Mouse (Mus musculus) intestine, embryonic 15.5 days (tissue): ENCODE measurements around the gene Slc9a3r1. TPM values are rescaled to one million over a fixed set of nuclear protein-coding genes. Genes with fewer than 3 reads are reported as not detected.
A peak's percentile ranks its signal among the peaks of the same experiment; 100 is the strongest.

ENCODE experiments used
- ATAC-seq: fragments of 200-750 bp; cut with Nextera tagmentation; 2 replicates; pipeline ENCODE4 v1.8.0; 2017; ENCODE audit warnings: moderate TSS enrichment, moderate library complexity
- H3K27ac ChIP-seq: fragments of 300-500 bp; sonication (generic); 2 replicates; pipeline ENCODE4 v1.5.1; 2015; ENCODE audit warnings: mild to moderate bottlenecking, inconsistent platforms
- H3K27me3 ChIP-seq: fragments of 300-500 bp; sonication (generic); replicated peaks from 2 replicates; pipeline ENCODE4 v1.6.1; 2015; ENCODE audit warnings: inconsistent platforms
- H3K36me3 ChIP-seq: fragments of 300-500 bp; sonication (generic); 2 replicates; pipeline ENCODE4 v1.6.1; 2015; ENCODE audit warnings: inconsistent platforms
- H3K4me1 ChIP-seq: fragments of 300-500 bp; sonication (generic); replicated peaks from 2 replicates; pipeline ENCODE4 v1.6.1; 2015; ENCODE audit warnings: inconsistent platforms
- H3K4me2 ChIP-seq: fragments of 300-500 bp; sonication (generic); replicated peaks from 2 replicates; pipeline ENCODE4 v1.6.1; 2015; ENCODE audit warnings: mild to moderate bottlenecking, inconsistent platforms
- H3K4me3 ChIP-seq: fragments of 300-500 bp; sonication (generic); replicated peaks from 2 replicates; pipeline ENCODE4 v1.5.1; 2015; ENCODE audit warnings: inconsistent platforms
- H3K9ac ChIP-seq: fragments of 300-500 bp; sonication (generic); 2 replicates; pipeline ENCODE4 v1.6.1; 2015; ENCODE audit warnings: inconsistent platforms
- H3K9me3 ChIP-seq: fragments of 300-500 bp; sonication (generic); 2 replicates; pipeline ENCODE4 v1.6.1; 2016; ENCODE audit warnings: inconsistent platforms
- WGBS: fragments of 180-500 bp; shearing (Covaris S2); methylation state at CpG from one replicate; pipeline ENCODE4 v1.1.7; 2015; 5-methylcytosine and 5-hydroxymethylcytosine counted together
- polyA plus RNA-seq: library from polyadenylated mRNA; unstranded; fragments of >200 nt; fragmentation: Nextera tagmentation; extraction: Ambion mirVana; gene quantifications from 2 replicates; pipeline ENCODE4 v1.2.1, GENCODE M21; 2015

The Slc9a3r1 gene
- polyA plus RNA-seq, 1 experiment from 2014 or later: 252 TPM

DNA sequence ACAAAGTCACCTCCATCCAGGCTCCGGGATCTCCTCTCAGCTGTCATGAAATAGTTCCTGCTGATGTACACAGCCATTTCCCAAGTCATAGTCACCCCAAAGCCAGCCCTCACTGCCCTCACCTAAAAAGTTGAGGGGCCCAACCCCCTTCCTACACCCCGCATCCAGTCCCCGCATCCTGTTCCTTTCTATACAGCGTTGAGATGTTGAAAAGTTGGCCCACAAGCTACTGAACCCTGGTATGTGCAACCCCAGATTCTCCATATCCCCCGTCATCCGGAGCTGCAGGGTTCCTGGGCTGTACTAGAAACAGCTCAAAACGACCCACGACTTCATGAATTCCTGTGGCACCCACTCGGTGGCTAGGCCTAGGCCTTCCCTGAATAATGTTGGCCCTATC, 10.1 kb upstream of the Slc9a3r1 start:
- 0 out of 2 replicates have a peak overlapping the region, but pooled peaks have one; percentile 66 for H3K4me2 ChIP-seq
- H3K36me3 ChIP-seq: no peaks in the 10 kb centered on the region
- no peak overlapping the region for H3K9ac ChIP-seq
- no peak overlapping the region for H3K4me3 ChIP-seq
- no peaks in the 10 kb centered on the region for H3K9me3 ChIP-seq
- no peak for ATAC-seq
- H3K4me1 ChIP-seq: peaks cover 18% of the 10 kb centered on the region
- peaks cover 4% of the 10 kb centered on the region; the same call in 1 of the 2 replicates for H3K27me3 ChIP-seq
- H3K27ac ChIP-seq: no peak overlapping the region
- 74% methylated on average over 9 of the region's 9 CpGs for WGBS

DNA sequence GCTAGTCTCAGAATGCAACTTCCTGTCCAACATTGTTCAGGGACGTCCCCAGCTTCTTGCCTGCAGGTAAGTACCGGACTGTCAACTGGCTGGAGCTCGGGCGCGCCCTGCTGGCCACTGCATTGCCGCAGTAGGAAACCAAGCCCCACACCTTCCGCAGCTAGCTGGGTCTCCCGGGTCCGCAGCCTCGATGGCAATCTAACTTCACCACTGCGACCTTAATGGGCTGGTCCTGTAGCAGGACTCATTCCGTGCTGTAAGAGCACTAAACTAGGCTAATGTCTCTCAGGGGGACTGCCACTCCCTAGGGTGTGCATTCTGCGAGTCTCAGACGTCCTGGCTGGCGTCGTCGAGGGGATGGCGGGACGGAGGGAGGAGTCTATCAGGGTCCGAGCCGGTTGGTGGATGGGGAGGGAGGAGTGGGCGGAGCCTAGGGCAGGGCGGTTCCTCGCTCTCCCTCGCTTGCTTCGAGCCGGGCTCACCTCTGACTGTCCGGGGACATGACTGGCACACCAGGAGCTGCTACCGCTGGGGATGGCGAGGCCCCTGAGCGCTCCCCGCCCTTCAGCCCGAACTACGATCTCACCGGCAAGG, 9.3 kb upstream of the Slc9a3r1 start:
- ATAC-seq: peak; percentile 84
- peak overlapping the region; percentile 36; the same call in 1 of the 2 replicates for H3K9ac ChIP-seq
- H3K27me3 ChIP-seq: peaks cover 4% of the 10 kb centered on the region; the same call in 1 of the 2 replicates
- no peaks in the 10 kb centered on the region for H3K36me3 ChIP-seq
- H3K9me3 ChIP-seq: no peaks in the 10 kb centered on the region
- WGBS: under 1% methylated on average over 35 of the region's 35 CpGs
- no peak overlapping the region for H3K27ac ChIP-seq
- H3K4me3 ChIP-seq: peak overlapping the region; percentile 41
- peaks cover 19% of the 10 kb centered on the region for H3K4me1 ChIP-seq
- peak overlapping the region; percentile 66 for H3K4me2 ChIP-seq

DNA sequence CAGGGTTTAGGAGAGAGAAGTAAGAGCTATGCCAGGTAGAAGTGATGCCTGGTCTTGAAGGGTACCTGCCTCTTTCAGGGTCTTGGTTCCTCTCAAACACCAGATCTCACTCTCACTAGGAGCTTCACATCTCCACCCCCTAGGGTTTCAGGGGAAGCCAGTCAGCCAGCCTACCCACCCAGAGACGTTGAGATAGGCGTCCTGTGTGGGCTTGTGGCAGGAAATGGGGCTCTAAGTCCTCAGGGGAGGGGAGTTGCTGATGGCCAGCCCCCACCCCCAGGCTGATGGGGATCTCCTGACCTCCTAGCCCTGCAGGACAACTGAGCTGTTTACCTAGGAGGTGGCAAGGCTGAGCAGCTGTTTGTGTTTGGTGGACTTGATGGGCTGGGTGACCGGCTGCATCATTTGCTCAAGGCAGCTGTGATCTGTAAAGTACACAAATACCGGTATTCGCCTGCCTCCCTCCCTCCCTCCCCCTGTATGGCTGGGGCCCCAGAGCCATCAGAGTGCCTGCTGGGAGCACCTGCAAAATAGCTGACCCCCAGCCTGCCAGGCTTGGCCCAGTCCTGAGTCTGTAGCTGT, 8.0 kb upstream of the Slc9a3r1 start:
- Histone ChIP-seq H3K4me2 (0 out of 2 replicates have a peak overlapping the region, but pooled peaks have one; percentile 66), H3K4me1 (peaks cover 19% of the 10 kb centered on the region), H3K4me3 (no peak overlapping the region), H3K9me3 (no peaks in the 10 kb centered on the region), H3K36me3 (no peaks in the 10 kb centered on the region), H3K27ac (no peak overlapping the region), H3K9ac (no peak overlapping the region), H3K27me3 (peaks cover 4% of the 10 kb centered on the region; the same call in 1 of the 2 replicates)
- 3% methylated on average over 5 of the region's 5 CpGs for WGBS
- ATAC-seq: no peak

DNA sequence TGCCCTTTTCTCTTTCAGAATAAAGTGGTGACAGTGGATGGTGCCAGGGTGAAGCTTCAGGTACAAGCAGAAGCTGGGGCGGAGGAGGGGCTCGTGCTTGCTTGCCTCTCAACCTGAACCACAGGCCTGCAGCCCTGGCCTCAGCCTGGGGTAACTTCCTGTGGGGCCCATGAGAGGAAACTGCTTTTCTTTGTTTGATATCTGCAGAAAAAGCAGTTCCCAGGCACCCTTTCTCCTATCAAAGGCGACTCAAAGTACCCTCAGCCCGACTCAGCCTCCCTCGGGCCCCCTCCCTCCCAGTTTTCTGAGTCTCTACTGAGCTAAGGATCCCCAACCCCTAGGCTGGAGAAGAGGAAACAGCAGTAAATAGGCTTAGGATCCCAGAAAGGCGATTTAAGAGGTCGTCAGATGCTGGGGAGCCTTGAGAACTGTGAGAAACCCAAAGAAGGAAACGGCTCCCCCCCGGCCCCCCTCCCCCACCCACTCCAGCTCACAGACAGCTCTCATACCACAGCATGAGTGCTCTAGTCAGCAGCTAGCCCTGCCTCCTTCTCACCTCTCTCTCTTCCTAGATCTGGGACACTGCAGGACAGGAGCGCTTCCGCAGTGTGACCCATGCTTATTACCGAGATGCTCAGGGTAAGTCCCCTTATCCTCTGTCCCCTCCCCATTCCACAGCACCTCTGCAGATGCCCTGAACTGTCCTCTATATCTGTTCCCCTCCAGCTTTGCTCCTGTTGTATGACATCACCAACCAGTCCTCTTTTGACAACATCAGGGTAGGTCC, 5.0 kb upstream of the Slc9a3r1 start:
- H3K9me3 ChIP-seq: no peaks in the 10 kb centered on the region
- H3K4me1 ChIP-seq: peaks cover 30% of the 10 kb centered on the region
- H3K9ac ChIP-seq: no peak overlapping the region
- peaks cover 4% of the 10 kb centered on the region; the same call in 1 of the 2 replicates for H3K27me3 ChIP-seq
- H3K4me3 ChIP-seq: no peak overlapping the region
- no peaks in the 10 kb centered on the region for H3K36me3 ChIP-seq
- H3K27ac ChIP-seq: peak overlapping the region; percentile 32; the same call in 1 of the 2 replicates
- no peak for ATAC-seq
- H3K4me2 ChIP-seq: 0 out of 2 replicates have a peak overlapping the region, but pooled peaks have one; percentile 24
- WGBS: 23% methylated on average over 12 of the region's 12 CpGs

DNA sequence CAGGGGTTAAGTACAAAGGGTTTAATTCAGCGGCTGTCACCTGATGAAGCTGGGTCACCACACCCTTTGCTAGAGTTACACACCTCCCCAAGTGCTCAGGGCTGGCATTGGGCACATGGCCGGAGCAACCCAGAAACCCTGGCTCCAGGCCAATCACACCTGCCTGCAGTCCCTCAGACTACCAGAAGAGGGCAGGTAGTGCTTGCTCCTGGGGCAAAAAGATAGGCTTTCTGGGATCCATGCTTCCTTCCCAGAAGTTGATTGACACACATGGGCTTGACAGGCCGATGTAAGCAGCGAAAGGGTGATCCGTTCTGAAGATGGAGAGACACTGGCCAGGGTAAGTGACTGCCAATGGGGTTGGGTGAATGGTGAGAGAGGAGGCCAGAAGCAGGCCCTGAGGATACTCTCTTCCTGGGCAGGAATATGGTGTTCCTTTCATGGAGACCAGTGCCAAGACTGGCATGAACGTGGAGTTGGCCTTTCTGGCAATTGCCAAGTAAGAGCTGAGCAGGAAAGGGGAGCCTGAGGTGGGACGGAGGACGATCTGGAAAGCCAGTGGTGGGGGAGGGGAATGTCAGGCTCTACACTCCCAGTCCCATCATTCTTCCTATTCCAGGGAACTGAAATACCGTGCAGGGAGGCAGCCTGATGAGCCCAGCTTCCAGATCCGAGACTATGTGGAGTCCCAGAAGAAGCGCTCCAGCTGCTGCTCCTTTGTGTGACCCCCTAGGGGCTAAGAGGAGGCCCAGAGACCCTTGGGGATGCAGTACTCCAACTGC, 2.9 kb upstream of the Slc9a3r1 start:
- Histone ChIP-seq H3K4me2 (no peak overlapping the region), H3K9ac (no peak overlapping the region), H3K27me3 (no peaks in the 10 kb centered on the region), H3K27ac (no peak overlapping the region), H3K4me1 (peaks cover 29% of the 10 kb centered on the region), H3K9me3 (no peaks in the 10 kb centered on the region), H3K36me3 (no peaks in the 10 kb centered on the region), H3K4me3 (no peak overlapping the region)
- no peak for ATAC-seq
- 61% methylated on average over 11 of the region's 11 CpGs for WGBS

DNA sequence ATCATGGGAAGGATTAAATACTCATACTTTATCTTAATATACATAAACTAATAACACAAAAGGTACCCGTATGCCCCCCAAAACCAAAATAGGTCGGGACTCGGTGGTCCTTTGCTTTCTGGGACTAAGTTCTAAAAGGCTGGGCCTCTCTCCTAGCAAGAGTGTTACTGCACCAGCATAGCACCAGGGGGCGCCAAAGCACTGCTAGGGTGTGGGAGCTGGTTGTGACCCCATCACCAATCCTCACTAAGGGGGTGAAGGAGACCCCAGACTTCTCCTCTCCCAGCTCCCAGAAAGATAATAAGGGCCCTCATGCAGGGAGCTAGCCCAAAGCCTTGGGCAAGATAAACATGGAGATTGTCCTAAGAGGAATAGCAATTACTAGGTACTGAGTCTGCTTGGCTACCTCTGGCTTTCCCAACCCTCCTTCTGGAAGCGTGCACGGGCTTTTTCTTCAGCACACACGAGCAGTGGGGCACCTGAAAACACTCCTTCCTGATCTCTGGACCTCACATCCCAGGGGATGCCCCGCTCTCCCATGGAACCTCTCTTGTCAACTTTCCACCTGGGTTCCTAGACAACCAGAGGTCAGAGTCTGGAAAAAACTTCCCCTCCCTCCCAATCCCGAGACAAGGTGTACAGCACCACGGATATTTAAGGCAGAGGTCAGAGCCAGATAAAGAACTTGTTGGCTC, 2.1 kb upstream of the Slc9a3r1 start:
- H3K4me3 ChIP-seq: no peak overlapping the region; the same call in 1 of the 2 replicates
- H3K9ac ChIP-seq: no peak overlapping the region; the same call in 1 of the 2 replicates
- peak overlapping the region; percentile 77 for H3K27ac ChIP-seq
- no peaks in the 10 kb centered on the region for H3K27me3 ChIP-seq
- H3K9me3 ChIP-seq: no peaks in the 10 kb centered on the region
- WGBS: 20% methylated on average over 10 of the region's 10 CpGs
- peaks cover 31% of the 10 kb centered on the region for H3K4me1 ChIP-seq
- ATAC-seq: no peak
- H3K4me2 ChIP-seq: peak overlapping the region; percentile 84; the same call in 1 of the 2 replicates
- H3K36me3 ChIP-seq: no peaks in the 10 kb centered on the region

DNA sequence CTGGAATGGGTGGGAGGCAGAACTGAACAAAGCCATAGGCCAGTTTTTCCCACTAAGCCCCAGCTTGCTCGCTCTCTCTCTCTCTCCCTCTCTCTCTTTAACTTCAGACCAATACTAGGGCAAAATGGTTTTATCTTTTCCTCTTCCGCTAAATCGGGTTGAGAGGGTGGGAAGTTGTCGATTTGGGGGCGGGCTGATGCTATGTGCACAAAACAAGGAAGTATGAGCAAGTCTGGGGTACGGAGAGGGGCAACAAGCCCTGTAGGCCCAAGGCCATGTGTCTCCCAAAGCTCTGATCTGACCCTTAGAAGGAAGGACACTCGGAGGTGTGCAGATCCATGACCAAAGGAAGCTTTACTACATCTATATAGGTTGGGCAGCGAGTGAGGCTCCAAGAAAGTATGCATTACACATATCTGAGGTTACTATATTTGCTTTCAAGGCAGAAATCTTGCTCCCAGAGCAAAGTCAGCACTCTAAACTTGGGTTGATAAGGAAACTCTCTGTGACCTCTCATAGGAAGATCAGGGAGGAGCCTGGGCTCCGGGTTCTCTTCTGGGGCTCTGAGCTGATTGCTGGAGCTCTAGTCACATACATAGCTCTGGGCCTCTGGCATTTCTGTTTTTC, 1.4 kb upstream of the Slc9a3r1 start:
- Histone ChIP-seq H3K4me3 (no peak overlapping the region; the same call in 1 of the 2 replicates), H3K27ac (peak overlapping the region; percentile 77), H3K9me3 (no peaks in the 10 kb centered on the region), H3K4me1 (peaks cover 36% of the 10 kb centered on the region), H3K36me3 (no peaks in the 10 kb centered on the region), H3K4me2 (peak overlapping the region; percentile 84), H3K27me3 (no peaks in the 10 kb centered on the region), H3K9ac (no peak overlapping the region; the same call in 1 of the 2 replicates)
- WGBS: 50% methylated on average over 9 of the region's 9 CpGs
- ATAC-seq: no peak

DNA sequence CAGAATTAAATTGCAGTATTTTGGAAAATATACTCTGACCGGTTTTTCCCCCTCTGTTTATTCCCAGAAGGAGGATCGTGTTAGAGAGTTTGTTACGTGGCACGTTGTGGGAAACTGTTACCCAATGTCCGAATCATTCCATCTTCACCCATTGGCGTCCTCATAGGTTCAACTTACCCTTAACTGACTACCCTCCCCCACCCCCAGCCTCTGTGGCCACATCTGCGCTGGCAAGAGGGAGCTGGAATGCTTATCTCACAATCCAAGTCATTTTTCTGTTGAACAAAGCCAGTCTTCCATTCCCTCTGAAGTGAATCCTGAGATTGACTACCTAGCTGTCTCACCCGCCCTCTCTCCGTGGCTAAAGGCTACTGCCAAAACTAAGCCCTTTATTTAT, 938 bp upstream of the Slc9a3r1 start:
- peaks cover 39% of the 10 kb centered on the region for H3K4me1 ChIP-seq
- WGBS: 28% methylated on average over 9 of the region's 9 CpGs
- H3K27ac ChIP-seq: peak overlapping the region; percentile 77
- no peaks in the 10 kb centered on the region for H3K36me3 ChIP-seq
- ATAC-seq: no peak
- no peak overlapping the region for H3K9ac ChIP-seq
- no peaks in the 10 kb centered on the region for H3K27me3 ChIP-seq
- peak overlapping the region; percentile 84 for H3K4me2 ChIP-seq
- H3K9me3 ChIP-seq: no peaks in the 10 kb centered on the region
- peak overlapping the region; percentile 70; the same call in 1 of the 2 replicates for H3K4me3 ChIP-seq

DNA sequence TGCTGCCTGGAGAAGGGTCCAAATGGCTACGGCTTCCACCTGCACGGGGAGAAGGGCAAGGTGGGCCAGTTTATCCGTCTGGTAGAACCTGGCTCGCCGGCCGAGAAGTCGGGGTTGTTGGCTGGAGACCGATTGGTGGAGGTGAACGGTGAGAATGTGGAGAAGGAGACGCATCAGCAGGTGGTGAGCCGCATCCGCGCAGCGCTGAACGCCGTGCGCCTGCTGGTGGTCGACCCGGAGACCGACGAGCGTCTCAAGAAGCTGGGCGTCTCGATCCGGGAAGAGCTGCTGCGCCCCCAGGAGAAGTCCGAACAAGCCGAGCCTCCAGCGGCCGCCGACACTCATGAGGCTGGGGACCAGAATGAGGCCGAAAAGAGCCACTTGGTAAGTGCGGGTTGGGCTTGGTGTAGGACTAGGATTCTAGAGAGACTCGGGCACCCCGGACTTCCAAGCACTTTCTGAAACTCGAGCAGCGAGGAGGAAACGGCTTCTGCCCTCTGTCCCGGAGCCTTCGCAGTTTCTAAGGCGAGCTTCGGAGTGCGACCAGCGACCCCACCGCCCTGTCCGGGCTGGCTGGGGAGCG, 518 bp downstream of the Slc9a3r1 start:
- peak overlapping the region; percentile 71 for H3K9ac ChIP-seq
- H3K9me3 ChIP-seq: no peaks in the 10 kb centered on the region
- peak overlapping the region; percentile 84 for H3K4me2 ChIP-seq
- H3K4me3 ChIP-seq: peak overlapping the region; percentile 70
- no peaks in the 10 kb centered on the region for H3K36me3 ChIP-seq
- peak; percentile 11; the same call in 1 of the 2 replicates for ATAC-seq
- WGBS: under 1% methylated on average over 47 of the region's 47 CpGs
- H3K4me1 ChIP-seq: peaks cover 44% of the 10 kb centered on the region
- H3K27ac ChIP-seq: peak overlapping the region; percentile 82
- no peaks in the 10 kb centered on the region for H3K27me3 ChIP-seq

DNA sequence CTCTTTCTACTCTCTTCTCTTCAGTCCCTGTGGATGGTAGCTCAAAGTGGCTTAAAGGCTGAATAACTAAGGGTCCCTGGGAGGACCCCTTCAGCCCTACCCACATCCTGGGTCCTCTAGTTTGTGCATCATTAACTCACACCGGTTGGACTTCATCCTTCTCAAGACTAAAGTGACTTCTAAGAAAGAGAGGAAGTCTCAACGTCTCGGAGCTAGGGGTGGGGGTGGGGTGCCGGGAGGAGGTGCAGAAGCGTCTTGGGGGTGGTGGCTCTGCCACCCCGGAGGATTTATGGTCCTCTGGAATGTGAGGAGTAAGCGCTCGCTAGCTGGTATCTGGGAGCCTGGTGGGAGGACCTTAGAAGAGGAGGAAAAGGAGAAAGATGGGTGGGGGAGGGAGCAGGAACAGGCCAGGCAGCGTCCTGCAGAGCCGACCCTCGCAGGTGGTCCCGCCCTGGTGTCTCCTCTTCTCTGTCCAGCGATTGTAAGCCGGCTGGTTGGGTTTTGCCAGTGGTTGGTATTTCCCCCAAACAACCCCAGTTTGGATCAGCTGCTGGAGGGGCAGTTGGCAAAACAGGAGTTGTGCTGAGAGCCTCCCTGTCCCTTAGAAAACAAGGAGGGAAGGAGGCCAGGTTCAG, 1.3 kb downstream of the Slc9a3r1 start:
- H3K9ac ChIP-seq: peak overlapping the region; percentile 71
- peak; percentile 33 for ATAC-seq
- peak overlapping the region; percentile 82 for H3K27ac ChIP-seq
- peaks cover 44% of the 10 kb centered on the region for H3K4me1 ChIP-seq
- peak overlapping the region; percentile 84 for H3K4me2 ChIP-seq
- no peaks in the 10 kb centered on the region for H3K36me3 ChIP-seq
- H3K27me3 ChIP-seq: no peaks in the 10 kb centered on the region
- under 1% methylated on average over 14 of the region's 14 CpGs for WGBS
- H3K9me3 ChIP-seq: no peaks in the 10 kb centered on the region
- peak overlapping the region; percentile 70 for H3K4me3 ChIP-seq
